Mouse (Mus musculus) B cell, adult 2 months (primary cell): ENCODE results near the gene Dcpp3.
"Not testable (repeated sequence)": the region's sequence is repeated elsewhere in the genome, so short reads cannot be mapped to it uniquely, and the experiment has no call there.

Source experiments
- DNase-seq, 2 experiments: peaks; one replicate each; pipeline ENCODE4 v3.0.0; 2022

The Dcpp3 gene

GRCm38 (mm10) chr17:23917158-23917557 is at the start of gene Dcpp3:
Gene Dcpp3 (plus strand): TSS chr17:23917458.
- not testable (repeated sequence) for DNase-seq

- DNase-seq = no peak
Measured at GRCm38 (mm10) chr17:23867756-23868155, 49.5 kb upstream of the Dcpp3 start, which contains the start of gene Prss21. Gene Prss21 (plus strand): TSS chr17:23868056.

DNA sequence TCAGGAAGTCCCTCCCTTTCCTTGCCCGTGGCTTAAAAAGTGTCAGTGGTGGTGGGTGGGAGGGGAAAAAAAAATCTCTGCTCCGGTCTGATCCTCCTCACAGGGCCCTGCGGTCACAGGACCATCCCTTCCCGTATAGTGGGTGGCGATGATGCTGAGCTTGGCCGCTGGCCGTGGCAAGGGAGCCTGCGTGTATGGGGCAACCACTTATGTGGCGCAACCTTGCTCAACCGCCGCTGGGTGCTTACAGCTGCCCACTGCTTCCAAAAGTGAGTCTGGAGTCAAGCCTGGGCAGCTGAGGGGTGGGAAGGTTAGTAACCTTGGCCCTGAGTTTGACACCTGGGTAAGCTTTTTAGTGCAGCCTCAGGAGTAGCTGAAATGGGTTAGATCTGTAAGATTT is 48.7 kb upstream of the Dcpp3 start:
- no peak for DNase-seq

DNA sequence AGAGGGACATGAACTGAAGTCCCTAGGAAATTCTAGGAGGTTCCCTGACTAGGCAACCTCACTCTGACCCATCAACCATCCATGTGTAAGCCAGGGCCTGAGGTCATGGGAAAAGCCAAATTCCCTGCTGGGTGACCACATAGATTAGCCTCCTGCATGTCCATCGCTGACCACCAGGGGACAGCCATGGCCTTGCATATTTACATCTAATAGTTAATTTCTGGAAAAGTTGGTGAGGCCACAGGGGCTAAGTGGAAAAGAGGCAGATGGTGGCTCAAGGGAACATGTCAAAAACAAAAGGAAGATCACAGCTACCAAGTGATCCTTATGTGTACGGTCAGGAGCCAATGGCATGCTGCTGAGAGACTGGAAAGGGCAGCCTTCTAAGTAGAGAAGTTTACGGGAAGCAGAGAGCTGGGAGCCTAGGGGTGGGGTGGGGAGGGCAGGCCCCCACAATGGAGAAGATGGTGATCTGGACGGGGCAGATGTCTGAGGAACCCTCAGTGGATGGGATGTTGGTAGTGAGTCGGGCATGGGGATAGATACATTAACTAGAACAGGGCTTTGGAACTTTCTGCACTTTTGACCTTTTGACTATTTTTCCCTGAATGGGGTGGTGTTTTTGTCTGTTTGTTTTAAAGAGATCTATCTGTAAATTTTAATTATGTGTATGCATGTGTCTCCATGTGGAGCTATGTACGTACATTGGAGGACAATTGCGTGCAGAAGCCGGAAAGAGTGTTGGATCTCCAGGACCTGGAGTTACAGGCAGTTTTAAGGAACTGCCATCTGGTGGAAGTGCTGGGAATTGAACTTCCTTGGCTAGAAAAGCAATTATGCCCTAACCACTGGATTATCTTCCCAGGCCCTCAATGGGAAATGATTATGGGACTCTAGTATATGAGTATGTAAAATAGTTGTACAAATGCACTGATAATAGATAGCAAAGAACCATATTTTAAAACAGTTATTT is 43.1 kb upstream of the Dcpp3 start:
- peak; percentile 20 to 29 for DNase-seq

GRCm38 (mm10) chr17:23876741-23877140 is 40.5 kb upstream of the Dcpp3 start:
- no peak for DNase-seq

DNA sequence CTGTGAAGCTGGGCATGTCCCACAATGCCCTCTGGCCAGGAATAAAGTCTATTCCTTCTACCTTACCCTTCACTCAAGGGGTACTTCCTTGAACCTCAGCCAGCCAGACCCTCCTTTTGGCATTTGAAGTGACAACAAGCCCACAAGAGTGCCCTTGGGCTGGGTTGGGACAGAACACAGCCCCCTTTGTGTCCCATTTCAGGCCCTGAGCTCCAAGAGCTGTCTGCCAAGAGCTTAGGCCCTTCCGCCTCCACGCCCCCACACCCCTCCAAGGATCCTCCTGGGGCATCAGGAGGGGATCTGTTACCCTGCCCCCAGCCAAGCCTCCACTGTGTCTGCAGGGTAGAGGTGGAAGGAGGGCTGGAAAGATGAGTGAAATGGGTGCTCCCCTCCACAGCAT is 40.1 kb upstream of the Dcpp3 start:
- no peak for DNase-seq

DNA sequence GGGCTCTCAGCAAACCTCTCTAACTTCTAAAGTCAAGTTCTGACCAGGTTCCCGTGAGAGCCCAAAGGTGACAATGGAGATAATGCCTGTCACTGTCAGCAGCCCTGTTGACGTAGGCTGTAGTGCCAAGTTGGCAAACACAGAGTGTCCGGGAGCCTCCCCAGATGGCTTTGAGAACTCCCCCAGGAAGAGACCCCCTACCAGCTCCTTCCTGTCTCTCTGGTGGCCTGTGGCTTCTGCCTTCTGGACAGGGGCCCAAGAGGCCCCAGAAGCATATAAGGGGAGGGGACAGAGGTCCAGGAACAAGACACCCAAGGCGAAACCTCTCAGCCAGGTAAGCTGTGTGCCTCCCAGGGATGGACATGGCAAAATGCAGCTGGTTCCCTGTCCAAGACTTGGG is 36.7 kb upstream of the Dcpp3 start, which contains the start of the genes Dcpp1 and Dcpp2:
Dcpp1 (plus strand) TSS at position 301 of the 400 bp plus-strand sequence.
Dcpp2 (plus strand) TSS at position 305 of the 400 bp plus-strand sequence.
- DNase-seq = not testable (repeated sequence)

DNA sequence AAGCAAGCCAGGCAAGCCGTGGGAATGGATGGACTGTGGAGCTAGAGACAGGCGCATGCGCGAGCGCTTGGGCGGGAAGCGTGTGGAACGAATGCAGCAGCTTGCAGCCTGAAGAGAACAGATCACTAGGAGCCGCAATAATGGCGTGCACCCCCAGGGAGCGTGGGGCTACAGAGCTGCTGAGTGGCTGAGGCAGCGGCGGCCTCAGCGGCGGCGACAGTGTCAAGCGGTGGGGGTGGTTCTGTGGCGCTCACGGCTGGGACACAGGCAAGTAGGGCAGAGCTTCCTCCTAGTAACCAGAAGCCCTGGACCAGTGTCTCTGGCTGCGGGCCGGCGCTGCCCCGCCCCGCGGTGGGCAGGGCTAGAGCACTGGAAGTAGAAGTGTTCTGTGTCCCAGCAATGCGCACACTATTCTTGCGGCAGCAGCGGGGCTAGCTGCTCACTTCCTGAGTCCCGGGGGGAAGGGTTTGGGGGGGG is 7.3 kb downstream of the Dcpp3 start:
- DNase-seq = peak; percentile 85

- peak; percentile 23 to 26 for DNase-seq
Measured at GRCm38 (mm10) chr17:23925090-23925493, 7.8 kb downstream of the Dcpp3 start.

GRCm38 (mm10) chr17:23931157-23931556 is 13.9 kb downstream of the Dcpp3 start:
- DNase-seq = no peak

GRCm38 (mm10) chr17:23941372-23941771 is 24.1 kb downstream of the Dcpp3 start, which contains the start of gene Sbp:
Gene Sbp (plus strand): TSS chr17:23941672.
- DNase-seq = no peak

GRCm38 (mm10) chr17:23947486-23947885 is 30.2 kb downstream of the Dcpp3 start:
- not testable (repeated sequence) for DNase-seq

GRCm38 (mm10) chr17:23949068-23949467 is 31.8 kb downstream of the Dcpp3 start:
- DNase-seq = no peak

DNA sequence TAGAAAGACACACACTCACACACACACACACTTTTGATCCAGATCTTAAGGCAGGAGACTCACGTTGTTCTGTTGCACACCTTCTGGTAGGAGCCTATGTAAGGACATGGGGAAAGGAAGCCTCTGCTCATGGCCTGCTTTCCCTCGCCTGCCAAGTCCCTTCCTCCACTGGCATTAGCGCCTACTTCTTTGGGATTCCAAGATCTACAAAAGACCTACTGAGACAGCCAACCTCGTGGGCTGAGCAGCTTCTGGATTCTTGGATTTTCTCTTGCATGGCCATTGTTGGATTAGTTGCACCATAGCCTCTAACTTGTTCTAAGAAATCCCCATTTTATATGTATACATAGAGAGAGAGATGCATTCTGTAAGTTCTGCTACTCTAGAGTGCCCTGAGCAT is 33.6 kb downstream of the Dcpp3 start:
- DNase-seq = not testable (repeated sequence)

DNA sequence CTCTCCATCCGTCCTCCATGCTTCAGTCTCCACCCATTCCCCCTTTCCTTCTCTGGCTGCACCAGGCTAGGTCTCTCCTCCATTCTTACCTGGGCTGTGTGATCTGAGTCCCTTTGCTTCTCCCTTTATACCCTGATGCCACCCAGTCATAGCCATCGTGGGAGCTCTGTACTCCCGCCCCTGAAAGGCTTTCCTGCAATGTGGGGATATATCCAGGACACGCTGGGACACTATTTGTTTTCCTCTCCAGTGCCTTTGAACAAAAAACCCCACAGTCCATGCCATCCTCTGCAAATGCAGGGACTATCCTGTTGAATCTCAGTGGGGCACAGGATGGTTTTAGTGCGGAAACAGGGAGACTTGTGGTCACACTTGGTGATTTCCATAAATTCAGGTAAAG is 37.9 kb downstream of the Dcpp3 start, which contains the start of gene Sbpl:
Sbpl (minus strand) TSS at position 101 of the 400 bp plus-strand sequence.
- DNase-seq = no peak

DNA sequence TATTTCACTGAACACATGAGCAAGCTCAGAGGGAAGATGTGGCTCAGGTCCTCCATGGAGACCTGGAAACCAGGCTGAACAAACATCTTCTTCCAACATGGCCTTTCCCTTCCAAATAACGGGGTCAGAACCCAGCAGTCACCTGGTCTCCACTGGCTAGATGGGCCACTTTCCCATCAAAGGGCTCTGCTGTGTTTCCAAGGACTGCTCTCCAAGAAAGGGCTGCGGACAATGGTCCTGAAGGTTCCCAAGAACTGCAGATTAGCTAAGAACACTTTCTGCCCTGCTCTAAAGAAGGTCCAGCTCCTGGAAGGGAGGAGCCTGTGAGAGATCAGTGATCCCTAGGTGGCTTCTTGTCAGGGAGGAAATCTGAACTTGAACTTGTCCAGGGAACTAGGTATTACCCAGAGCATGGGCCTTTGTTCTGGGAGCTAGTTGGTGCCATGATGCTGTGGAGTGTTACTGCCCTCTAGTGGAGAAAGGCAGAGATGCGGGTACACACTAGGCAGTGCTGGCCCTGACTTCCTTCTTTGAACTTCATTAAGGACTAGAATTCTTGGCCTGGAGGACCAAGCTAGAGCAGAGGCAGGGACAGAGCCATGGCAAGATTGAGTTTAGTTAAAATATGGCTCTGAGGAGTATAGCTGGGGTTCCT is 43.0 kb downstream of the Dcpp3 start:
- peak; percentile 78 to 79 for DNase-seq

- no peak for DNase-seq
Measured at GRCm38 (mm10) chr17:23961573-23962122, 44.4 kb downstream of the Dcpp3 start.

DNA sequence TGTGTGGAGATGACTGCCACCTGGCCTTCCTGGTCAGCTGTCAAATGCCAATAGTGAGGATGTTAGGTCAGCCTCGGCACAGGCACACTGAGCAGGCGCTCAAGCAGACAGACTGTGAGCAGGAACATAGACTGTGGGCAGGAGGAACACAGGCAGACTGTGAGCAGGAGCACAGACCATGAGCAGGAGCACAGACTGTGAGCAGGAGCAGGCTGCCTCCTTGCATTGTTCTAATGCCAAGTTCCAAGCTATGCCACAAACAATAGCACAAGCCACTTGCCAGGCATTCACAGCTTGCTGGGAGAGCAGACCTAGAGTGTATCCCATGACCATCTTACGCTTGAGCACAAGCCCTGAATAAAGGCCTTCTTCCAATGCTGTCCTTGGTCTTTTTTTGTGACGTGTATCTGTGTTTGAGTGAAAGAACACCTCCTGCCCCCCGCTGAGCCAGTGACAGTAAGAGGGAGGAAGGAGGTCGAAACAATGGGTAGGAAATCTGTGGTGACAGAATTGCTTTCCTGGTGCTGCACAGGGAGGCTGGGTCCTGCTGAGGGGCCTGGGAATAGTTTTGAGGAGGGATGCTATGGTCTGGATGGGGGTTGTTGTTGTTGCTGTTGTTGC is 48.7 kb downstream of the Dcpp3 start:
- DNase-seq = no peak

GRCm38 (mm10) chr17:23966658-23967401 is 49.6 kb downstream of the Dcpp3 start:
- peak; percentile 19 to 21 for DNase-seq

GRCm38 (mm10) chr17:23968780-23969179 is 51.5 kb downstream of the Dcpp3 start:
- no peak for DNase-seq
